Mouse (Mus musculus) embryonic facial prominence, embryonic 14.5 days (tissue): Measurements from ENCODE around the gene Kri1. TPM values are rescaled to one million over a fixed set of nuclear protein-coding genes. Genes with fewer than 3 reads are reported as not detected.

ENCODE experiments used
- ATAC-seq: fragments of 200-750 bp; cut with Nextera tagmentation; 2 replicates; pipeline ENCODE4 v1.8.0; 2017; ENCODE audit warnings: low read depth, moderate number of reproducible peaks, moderate TSS enrichment
- DNase-seq: peaks from one replicate; pipeline ENCODE4 v3.0.0-alpha.2; 2015; ENCODE audit warnings: low spot score
- H3K27ac ChIP-seq: fragments of 300-500 bp; sonication (generic); replicated peaks from 2 replicates; pipeline ENCODE4 v1.5.1; 2014; ENCODE audit warnings: low read depth, mild to moderate bottlenecking, low read length, moderate library complexity
- H3K27me3 ChIP-seq: fragments of 300-500 bp; sonication (generic); replicated peaks from 2 replicates; pipeline ENCODE4 v1.6.1; 2014; ENCODE audit warnings: low read length; ENCODE audit not compliant: control insufficient read depth, insufficient read depth
- H3K36me3 ChIP-seq: fragments of 300-500 bp; sonication (generic); 2 replicates; pipeline ENCODE4 v1.6.1; 2014; ENCODE audit warnings: low read length, mixed read lengths; ENCODE audit not compliant: control insufficient read depth, insufficient read depth
- H3K4me1 ChIP-seq: fragments of 300-500 bp; sonication (generic); 2 replicates; pipeline ENCODE4 v1.6.1; 2014; ENCODE audit warnings: antibody characterized with exemption, low read length; ENCODE audit not compliant: control insufficient read depth, insufficient read depth
- H3K4me2 ChIP-seq: fragments of 300-500 bp; sonication (generic); 2 replicates; pipeline ENCODE4 v1.6.1; 2014; ENCODE audit warnings: low read depth, mild to moderate bottlenecking, low read length, moderate library complexity, mixed read lengths
- H3K4me3 ChIP-seq: fragments of 300-500 bp; sonication (generic); 2 replicates; pipeline ENCODE4 v1.5.1; 2014; ENCODE audit warnings: low read depth, mild to moderate bottlenecking, low read length
- H3K9ac ChIP-seq: fragments of 300-500 bp; sonication (generic); 2 replicates; pipeline ENCODE4 v1.6.1; 2014; ENCODE audit warnings: low read depth, mild to moderate bottlenecking, low read length, moderate library complexity, mixed read lengths
- H3K9me3 ChIP-seq: fragments of 300-500 bp; sonication (generic); 2 replicates; pipeline ENCODE4 v1.6.1; 2016; ENCODE audit warnings: low read length; ENCODE audit not compliant: control insufficient read depth
- WGBS: fragments of 180-500 bp; shearing (Covaris S2); extraction: QIAGEN DNeasy Blood & Tissue Kit; methylation state at CpG from one replicate; pipeline ENCODE4 v1.1.7; 2014; 5-methylcytosine and 5-hydroxymethylcytosine counted together
- polyA plus RNA-seq: library from polyadenylated mRNA; unstranded; fragments of >200 nt; fragmentation: Nextera tagmentation; extraction: Ambion mirVana; gene quantifications from 2 replicates; pipeline ENCODE4 v1.2.1, GENCODE M21; 2014

Kri1 gene
- polyA plus RNA-seq, 1 experiment from 2014 or later, result 14.4 TPM

GRCm38 (mm10) chr9:21320280-21320618 lies 32.5 kb upstream of the Kri1 start:
- H3K4me2 ChIP-seq, result peak overlapping the region; percentile 93
- DNase-seq, result no peak
- no peaks in the 10 kb centered on the region for H3K27me3 ChIP-seq
- H3K4me1 ChIP-seq, result peaks cover 11% of the 10 kb centered on the region; the same call in 1 of the 2 replicates
- H3K9ac ChIP-seq, result peak overlapping the region; percentile 48; the same call in 1 of the 2 replicates
- H3K4me3 ChIP-seq, result peak overlapping the region; percentile 74
- ATAC-seq, result peak; percentile 58
- H3K9me3 ChIP-seq, result no peaks in the 10 kb centered on the region
- no peak overlapping the region for H3K27ac ChIP-seq
- H3K36me3 ChIP-seq, result 0 out of 2 replicates have a peak, but pooled peaks cover 4% of the 10 kb centered on the region
- 27% methylated on average over 4 of the region's 4 CpGs for WGBS

GRCm38 (mm10) chr9:21319503-21319902 lies 31.7 kb upstream of the Kri1 start:
- Histone ChIP-seq H3K9me3 (no peaks in the 10 kb centered on the region), H3K4me3 (no peak overlapping the region), H3K9ac (no peak overlapping the region), H3K27me3 (no peaks in the 10 kb centered on the region), H3K4me1 (peaks cover 11% of the 10 kb centered on the region; the same call in 1 of the 2 replicates), H3K4me2 (no peak overlapping the region), H3K27ac (no peak overlapping the region), H3K36me3 (0 out of 2 replicates have a peak, but pooled peaks cover 4% of the 10 kb centered on the region)
- no peak for ATAC-seq
- no peak for DNase-seq
- 89% methylated on average over 4 of the region's 4 CpGs for WGBS

- Histone ChIP-seq H3K9ac (no peak overlapping the region), H3K4me2 (no peak overlapping the region), H3K27ac (no peak overlapping the region), H3K9me3 (no peaks in the 10 kb centered on the region), H3K36me3 (no peaks in the 10 kb centered on the region), H3K4me1 (peaks cover 11% of the 10 kb centered on the region; the same call in 1 of the 2 replicates), H3K4me3 (no peak overlapping the region), H3K27me3 (no peaks in the 10 kb centered on the region)
- ATAC-seq (no peak), DNase-seq (no peak)
- WGBS, result 86% methylated on average over 6 of the region's 6 CpGs
Observed at GRCm38 (mm10) chr9:21318792-21319191, 31.0 kb upstream of the Kri1 start.

GRCm38 (mm10) chr9:21316696-21317095 lies 28.9 kb upstream of the Kri1 start:
- Histone ChIP-seq H3K4me1 (peaks cover 7% of the 10 kb centered on the region; the same call in 1 of the 2 replicates), H3K4me3 (no peak overlapping the region), H3K4me2 (no peak overlapping the region), H3K9me3 (no peaks in the 10 kb centered on the region), H3K27ac (no peak overlapping the region), H3K36me3 (no peaks in the 10 kb centered on the region), H3K9ac (no peak overlapping the region), H3K27me3 (peaks cover 11% of the 10 kb centered on the region)
- DNase-seq, result no peak
- WGBS, result 70% methylated on average over 7 of the region's 7 CpGs
- ATAC-seq, result no peak

- H3K4me2 ChIP-seq, result no peak overlapping the region
- H3K9ac ChIP-seq, result no peak overlapping the region
- H3K4me1 ChIP-seq, result no peaks in the 10 kb centered on the region; the same call in 1 of the 2 replicates
- no peak overlapping the region for H3K4me3 ChIP-seq
- peaks cover 17% of the 10 kb centered on the region for H3K27me3 ChIP-seq
- WGBS, result 35% methylated on average over 5 of the region's 5 CpGs
- no peaks in the 10 kb centered on the region for H3K36me3 ChIP-seq
- peak overlapping the region; percentile 52 for H3K27ac ChIP-seq
- DNase-seq (peak; percentile 64), ATAC-seq (no peak)
- H3K9me3 ChIP-seq, result no peaks in the 10 kb centered on the region
Observed at GRCm38 (mm10) chr9:21315421-21315820, 27.7 kb upstream of the Kri1 start.

- Histone ChIP-seq H3K27ac (peak overlapping the region; percentile 52), H3K27me3 (peaks cover 17% of the 10 kb centered on the region), H3K36me3 (no peaks in the 10 kb centered on the region), H3K4me2 (no peak overlapping the region), H3K4me1 (no peaks in the 10 kb centered on the region; the same call in 1 of the 2 replicates), H3K4me3 (no peak overlapping the region), H3K9ac (no peak overlapping the region), H3K9me3 (no peaks in the 10 kb centered on the region)
- DNase-seq (no peak), ATAC-seq (no peak)
- WGBS, result 80% methylated on average over 9 of the region's 9 CpGs
Observed at GRCm38 (mm10) chr9:21314367-21315140, 26.8 kb upstream of the Kri1 start.

- Histone ChIP-seq H3K4me1 (no peaks in the 10 kb centered on the region; the same call in 1 of the 2 replicates), H3K4me2 (no peak overlapping the region), H3K9ac (no peak overlapping the region), H3K36me3 (no peaks in the 10 kb centered on the region), H3K9me3 (no peaks in the 10 kb centered on the region), H3K27ac (no peak overlapping the region), H3K4me3 (no peak overlapping the region), H3K27me3 (peaks cover 17% of the 10 kb centered on the region)
- 6% methylated on average over 11 of the region's 11 CpGs for WGBS
- ATAC-seq (peak; percentile 78), DNase-seq (peak; percentile 84)
Observed at GRCm38 (mm10) chr9:21313394-21313793, 25.6 kb upstream of the Kri1 start.

- Histone ChIP-seq H3K4me1 (no peaks in the 10 kb centered on the region; the same call in 1 of the 2 replicates), H3K36me3 (no peaks in the 10 kb centered on the region), H3K9ac (peak within 1 kb of the TSS; percentile 41; the same call in 1 of the 2 replicates), H3K9me3 (no peaks in the 10 kb centered on the region), H3K27me3 (peaks cover 17% of the 10 kb centered on the region), H3K4me2 (peak within 1 kb of the TSS; percentile 38), H3K27ac (no peak within 1 kb of the TSS), H3K4me3 (peak within 1 kb of the TSS; percentile 41)
- DNase-seq (peak; percentile 60), ATAC-seq (0 out of 2 replicates have a peak, but pooled peaks have one; percentile 14)
- WGBS, result 13% methylated on average over 15 of the region's 35 CpGs
Observed at GRCm38 (mm10) chr9:21312134-21312533, 24.4 kb upstream of the Kri1 start, which contains the start of gene Ap1m2. Ap1m2 (minus strand) TSS chr9:21312337.
